Mouse (Mus musculus) neutrophil, adult 5-6 weeks (primary cell): ENCODE measurements at regions not wholly inside any gene's neighbourhood (a gene's known extent, or its start where the extent isn't known, plus 50 kb on each side); places are given as distances from the start of the nearest gene placed in this dataset.
A peak's percentile ranks its signal among the peaks of the same experiment; 100 is the strongest.

Source experiments
- ATAC-seq: fragments of 151-379, 151-347 bp; 2 replicates; pipeline ENCODE4 v1.8.0; 2017; ENCODE audit warnings: mild to moderate bottlenecking, moderate TSS enrichment; ENCODE audit not compliant: insufficient number of reproducible peaks, poor library complexity, low FRiP score, severe bottlenecking; ENCODE audit errors: extremely low read depth

DNA sequence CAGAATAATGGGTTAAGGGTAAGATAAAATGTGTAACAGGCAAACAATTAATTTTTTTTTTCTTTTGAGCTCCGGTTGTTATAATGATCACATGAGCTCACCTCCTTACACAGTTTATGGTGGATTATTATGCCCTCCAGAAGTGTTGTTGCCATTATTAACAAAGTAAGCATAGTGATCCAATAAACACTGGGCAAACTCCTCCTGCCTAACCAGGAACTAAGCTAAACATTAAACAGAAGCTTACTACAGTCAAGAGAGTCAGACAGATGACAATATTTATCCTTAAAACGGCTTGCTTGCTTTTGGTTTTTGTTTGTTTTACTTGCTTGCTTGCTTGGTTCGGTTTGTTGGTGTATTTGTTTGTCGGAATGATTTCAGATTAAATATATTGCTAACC is 153.3 kb upstream of the Tmc1 start:
- ATAC-seq, result no peak

DNA sequence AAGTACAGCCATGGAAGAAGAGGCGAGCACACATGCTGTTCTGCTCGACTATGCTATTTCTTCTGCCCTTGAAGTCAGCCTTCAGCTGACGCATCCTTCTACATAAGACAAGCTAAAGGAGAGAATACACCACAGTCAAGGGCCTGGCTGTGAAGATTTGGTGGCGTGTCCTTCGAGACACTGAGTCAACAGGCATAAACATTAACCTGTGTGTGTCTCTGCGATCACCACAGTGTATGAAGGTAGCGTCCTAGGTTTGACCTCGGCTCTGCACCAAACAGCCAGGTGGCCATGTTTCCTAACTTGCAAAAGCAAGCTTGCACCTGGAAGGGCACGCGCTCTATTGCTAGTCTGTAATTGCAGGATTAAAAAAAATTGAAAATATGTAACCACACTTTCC is 152.8 kb upstream of the Tmc1 start:
- ATAC-seq, result no peak

DNA sequence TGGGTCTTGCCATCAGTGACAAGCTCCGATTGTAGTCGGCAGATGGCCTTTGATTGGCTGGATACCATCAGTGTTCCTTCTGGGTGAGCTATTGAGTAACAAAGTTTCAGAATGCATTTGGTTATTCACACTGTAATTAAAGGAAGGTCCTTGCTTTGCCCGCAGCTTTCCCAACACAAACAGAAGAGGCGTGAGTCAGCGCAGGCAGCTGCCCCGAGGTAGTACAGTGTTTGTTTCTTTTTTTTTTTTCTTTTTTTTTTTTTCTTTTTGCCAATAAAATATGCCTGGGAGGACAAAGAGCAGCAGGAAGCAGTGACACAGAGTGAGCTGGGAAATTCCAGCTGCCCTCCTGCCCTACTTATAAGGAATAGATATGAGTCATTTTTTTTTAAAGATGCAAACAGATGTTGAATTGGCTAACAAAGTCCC is 152.3 kb upstream of the Tmc1 start:
- ATAC-seq, result no peak

DNA sequence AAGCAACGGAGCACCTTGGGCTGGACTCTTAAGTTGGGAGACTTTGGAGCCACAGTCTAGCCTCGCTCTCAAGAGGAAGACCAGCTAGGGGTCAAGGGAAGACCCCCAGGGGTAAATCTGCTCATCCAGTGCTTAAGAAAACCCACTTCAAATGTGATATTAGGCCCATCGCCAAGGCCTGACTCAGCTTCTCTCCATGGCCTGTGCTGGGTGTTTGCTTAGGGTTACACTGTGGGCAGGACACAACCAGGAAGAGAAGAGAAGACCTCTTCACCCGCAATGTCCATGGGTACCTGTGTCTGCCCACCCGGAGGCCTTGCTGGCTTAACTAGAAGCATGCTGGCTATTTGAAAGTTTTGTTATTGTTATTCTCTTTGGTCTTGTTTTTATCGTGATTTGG is 151.0 kb upstream of the Tmc1 start:
- no peak for ATAC-seq

DNA sequence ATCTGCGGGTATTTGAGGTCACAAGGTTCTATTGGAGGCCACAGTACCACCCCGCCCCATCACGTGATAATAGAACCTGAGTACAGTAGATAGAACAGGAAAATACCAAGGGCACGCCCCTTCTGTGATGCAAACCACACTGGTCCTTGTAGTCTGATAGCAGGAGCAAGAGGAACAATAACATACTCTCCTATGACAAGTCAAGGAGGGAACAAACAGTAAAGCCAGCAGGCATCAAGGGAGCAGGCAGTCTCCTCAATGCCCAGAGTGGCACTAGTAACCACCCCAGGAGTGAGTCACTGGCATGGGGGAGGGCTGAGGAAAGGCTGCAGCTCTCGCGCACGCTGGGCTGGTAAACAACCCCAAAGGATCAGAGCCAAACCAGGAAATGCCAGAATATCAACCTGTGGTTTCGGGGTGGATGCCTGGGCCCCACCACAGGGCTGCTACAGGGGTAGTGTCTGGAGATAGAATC is 150.5 kb upstream of the Tmc1 start:
- peak; percentile 76 for ATAC-seq

DNA sequence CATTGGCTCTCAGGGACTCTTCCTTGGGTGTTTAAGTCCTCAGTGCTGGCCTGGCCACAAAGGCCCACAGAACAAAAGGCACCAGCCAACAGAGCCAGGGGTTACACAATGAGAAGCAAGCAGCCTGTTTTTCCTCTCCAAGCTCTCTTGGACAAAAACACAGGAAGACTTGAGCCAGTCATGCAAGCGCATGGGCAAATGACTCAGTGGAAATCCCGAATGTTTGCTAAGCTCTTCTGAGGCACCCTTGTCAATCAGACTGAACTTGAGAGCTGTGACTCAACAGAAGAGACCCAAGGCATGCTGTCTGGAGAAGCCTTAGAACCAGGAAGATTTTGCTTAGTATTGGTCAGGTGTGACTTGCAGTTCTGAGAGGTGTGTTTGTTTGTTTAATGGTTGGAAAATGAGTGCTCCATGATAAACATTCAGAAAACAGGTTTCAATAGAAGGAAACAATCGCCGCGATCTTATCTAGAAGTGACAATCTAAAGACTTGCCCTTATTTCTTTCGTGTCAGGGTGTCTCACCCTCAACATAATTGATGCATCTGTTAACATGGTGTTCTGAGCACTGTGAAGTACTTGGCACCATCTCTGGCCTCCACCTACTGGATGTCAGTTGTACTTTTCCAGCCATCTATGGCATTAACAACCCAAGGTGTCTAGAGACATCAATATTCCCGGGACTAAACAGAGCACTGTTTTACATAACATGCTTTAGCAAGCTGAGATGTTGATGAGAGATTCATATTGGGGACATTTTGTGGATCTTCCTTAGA is 124.0 kb upstream of the Tmc1 start:
- no peak for ATAC-seq

DNA sequence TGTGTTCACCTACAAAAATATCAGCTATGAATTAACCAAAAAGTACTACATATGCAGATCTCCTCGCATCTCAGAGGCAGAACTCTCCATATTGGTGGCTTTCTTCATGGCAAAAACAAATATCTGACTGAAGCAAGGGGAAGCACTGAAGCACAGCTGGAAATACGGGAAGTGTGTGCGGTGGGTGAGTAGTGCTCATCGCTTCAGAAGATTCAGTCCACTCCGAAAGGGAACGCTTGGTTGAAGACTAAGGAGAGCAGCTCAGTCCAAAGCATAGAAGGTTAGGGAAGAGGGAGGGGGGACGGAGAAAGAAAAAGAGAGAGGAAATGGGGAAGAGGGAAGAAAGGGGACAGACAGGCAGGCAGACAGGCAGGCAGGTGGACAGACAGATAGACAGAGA is 114.4 kb upstream of the Tmc1 start:
- no peak for ATAC-seq

DNA sequence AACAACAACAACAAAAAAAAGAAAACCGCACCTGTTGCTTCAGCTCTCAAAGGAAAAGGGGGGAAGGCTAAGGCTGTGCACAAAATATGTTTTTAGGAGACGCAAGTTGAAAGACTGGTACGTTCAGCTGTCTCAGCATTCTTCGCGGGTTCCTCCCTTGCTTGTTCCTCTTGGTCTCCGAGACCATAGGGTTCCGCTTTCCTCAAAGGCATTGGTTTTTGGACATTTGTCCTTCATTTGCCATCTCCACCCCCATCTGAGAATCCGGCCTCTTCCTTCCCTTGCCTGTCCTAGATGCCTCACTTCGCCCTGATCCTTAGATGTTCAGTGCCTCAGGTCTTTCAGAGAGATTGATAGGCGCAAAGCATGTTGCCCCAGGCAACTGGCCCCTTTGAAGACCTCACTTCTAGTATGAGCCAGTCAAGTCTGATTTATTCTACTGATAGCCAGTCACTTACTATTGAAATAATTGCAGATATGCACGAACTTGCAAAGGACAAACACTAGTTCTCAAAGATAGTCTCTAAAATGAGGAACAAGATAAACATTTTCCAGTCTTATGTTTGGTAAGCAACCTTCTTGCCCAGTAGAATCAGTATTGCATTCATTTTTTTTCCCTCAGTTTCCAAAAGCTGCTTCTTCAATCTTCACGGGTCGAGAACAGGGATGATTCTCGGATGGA is 112.6 kb upstream of the Tmc1 start:
- ATAC-seq, result no peak

DNA sequence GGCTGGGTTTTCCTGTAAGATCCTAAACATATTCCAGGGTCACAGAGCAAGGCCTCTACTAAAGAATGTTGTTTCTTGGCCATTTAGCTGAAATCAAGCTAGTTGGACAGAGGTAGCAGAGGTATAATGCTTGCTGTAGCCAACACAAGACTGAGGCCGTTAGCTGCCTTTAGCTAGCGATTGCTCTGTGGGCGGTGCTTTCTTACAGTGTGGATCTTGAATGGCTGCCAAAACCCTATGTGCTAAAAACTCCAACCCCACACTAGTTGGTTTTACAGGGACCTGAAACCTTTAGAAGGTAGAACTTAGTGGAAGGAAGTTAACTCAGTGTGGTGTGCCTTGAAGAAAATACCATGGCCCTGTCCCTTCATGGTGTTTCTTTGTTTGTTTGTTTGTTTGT is 110.9 kb upstream of the Tmc1 start:
- no peak for ATAC-seq

DNA sequence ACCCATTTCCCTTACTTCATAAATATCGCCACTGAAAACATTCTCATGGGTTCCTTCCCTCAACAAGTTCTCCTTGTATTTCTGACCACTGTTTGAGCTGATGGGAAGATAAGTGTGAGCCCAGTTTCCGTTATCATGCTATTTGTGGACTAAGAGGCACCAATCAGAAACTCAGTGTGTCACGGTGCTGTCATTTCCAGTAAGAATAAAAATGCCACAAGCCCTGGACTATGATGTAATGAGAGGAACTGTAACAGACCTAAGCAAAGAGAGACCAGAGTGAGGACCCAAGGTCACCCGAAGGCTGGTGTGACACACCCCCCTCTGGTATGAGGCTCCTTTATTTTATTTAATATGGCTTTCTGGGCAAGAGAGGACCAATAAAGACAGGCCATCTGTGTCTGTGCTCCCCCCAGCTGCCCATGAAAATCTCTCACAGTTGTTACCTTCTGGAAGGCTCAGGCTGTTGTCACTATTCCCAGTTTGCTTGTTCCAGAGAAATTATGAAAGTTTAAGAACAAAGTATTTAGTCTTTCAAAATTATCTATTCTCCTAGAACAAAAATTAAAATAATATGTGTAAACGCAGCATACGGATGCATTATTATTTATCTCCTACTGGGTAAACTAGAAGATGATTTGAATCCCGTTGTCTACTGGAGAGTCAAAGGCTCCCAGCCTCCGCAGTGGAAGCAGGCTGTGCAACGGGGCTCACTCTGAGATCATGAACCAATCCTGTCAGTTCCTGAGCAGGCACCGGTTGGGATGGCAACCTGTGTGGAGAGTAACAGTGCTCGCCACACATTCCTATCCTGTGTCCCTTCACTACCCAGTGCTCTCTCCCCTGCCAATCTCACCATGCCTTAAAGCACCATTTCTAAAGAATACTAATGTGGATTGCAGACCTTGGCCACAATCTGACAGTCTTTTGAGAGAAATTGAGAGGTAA is 99.9 kb upstream of the Tmc1 start:
- ATAC-seq, result no peak

DNA sequence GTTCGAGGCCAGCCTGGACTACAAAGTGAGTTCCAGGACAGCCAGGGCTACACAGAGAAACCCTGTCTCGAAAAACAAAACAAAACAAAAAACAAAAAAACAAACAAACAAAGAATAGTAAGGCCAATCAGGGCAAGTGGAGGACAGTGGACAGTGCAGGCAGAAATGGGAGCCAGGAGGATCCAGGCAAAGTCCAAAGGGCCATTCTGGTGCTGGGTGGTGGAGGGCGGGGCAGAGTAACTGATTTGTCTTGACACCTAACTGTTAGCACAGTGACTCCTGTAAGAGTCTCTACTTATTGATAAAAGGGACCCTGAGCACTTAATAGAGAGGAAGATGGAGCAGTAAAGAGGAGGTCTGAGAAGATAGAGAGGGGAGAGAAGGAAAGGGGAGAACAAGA is 98.8 kb upstream of the Tmc1 start:
- ATAC-seq, result no peak

DNA sequence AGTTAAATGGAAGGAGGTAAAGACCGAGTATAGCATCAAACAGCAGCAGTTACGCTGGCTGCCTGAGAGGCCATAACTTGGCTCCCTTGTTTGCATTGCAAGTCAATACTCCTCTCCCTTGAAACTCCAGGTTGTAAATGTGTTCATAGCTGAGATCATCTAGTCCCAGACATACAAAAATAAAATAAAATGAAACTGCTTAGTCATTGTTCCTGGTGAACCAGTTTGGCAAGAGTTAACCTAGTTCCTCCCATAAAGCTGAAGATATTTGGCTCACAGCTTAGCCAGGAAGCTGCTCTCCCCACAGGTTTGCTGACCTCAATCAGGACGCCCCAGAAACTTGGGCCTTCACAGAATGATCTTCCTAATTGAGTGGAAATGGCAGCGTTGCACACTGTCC is 97.9 kb upstream of the Tmc1 start:
- no peak for ATAC-seq

DNA sequence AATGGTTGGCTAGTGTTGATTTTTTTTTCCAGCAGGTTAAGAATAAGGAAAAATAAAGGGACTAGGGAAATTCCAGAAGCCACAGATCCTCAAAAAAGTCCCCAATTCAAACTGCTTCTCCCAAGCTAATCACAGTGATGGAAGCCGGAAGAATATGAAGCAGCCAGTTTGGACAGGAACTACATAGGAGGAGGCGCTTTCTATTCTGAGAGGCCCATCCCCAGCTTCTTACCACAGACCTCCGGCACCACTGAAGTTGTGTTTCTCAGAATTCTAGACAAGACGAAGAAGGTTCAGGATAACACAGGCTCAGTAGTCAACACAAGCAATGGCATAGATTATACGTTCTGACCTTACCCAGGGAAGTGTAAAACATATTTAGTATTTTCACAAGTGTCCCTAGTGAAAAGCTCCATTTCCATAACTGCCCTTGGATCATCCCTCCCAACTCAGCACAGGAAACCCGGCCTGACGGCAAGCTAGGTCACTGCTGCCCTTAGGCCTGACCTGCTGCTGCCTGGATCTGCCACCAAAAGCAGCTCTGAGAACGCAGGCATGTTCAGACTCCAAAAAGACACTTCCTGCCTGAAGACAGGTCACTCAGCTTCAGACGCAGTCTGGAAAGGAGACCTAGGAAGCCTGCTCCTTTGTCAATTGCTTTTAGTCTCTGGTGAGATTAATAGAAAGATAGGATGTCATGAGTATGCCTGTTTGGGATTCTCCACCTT is 97.2 kb upstream of the Tmc1 start:
- no peak for ATAC-seq

DNA sequence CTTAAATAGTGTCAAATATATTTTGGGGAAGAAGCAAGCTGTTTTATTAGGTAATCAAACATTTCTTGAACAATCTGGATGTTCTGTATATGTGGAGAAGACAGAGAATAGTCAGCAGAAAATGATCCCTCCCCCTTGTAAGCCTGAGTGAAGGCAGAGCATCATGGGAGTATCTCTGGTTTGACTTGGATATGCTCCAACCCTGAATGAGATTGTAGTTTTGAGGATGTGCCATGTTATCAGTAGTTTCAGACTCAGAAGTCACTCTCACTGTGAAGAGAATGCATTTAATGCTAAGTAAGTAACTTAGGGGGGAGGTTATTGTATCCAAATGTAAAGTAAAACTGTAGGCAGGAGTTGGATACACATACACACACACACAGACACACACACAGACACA is 95.3 kb upstream of the Tmc1 start:
- ATAC-seq, result no peak

DNA sequence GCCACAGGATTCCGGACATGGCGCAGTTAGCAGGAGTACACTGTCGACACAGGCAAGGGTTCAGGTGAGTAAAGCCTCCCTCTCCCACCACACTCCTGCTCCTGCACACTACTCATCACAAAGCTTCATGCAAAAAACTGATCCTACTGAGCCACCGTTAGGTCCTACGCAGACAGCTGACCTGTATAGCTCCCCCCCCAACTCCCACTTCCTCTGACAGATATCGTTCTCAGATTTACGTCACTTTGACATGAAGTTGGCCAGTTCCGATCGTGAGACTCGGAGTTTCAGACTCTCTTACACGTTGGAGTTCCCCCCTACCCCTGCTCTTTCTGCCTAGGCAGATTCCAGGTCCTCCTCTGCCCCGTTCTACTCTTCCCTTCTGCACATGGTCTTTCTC is 91.6 kb upstream of the Tmc1 start:
- 0 out of 2 replicates have a peak, but pooled peaks have one; percentile 19 for ATAC-seq

DNA sequence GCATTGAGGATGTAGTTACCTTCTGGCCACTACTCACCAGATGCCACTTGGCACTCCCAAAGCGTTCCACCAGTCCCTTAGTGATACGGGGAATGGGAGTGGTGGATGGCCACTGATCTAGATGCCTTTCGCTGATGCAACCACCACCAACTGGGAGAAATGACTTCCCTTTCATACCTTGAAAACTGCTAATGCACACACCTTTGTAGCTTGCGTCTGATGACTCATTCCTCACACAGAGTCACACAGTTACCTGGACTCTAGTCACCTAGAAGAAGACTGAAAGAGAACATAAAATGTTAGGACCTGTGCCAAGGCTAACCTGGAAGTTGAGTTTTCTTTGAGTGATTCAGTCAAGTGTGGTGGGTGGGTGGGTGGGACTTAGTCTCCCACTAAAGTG is 90.0 kb upstream of the Tmc1 start:
- no peak for ATAC-seq

DNA sequence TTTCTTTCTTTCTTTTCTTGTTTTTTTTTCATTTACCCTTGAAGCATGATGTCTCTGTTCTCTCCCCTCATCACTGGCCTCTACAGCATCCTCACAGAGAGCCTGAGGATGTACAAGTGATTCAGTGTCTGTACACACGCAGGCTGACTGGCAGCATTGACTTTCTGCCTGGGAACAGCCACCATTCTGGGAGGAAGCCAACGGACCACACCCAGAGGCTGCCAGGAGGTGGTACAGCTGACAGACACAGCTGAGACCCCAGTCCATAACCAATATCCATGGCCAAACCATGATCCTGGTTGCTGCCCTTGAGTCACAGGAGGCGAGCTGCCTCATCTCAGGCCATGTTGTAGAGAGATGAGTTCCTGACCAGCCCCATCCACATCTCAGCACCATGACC is 88.5 kb upstream of the Tmc1 start:
- ATAC-seq, result no peak

DNA sequence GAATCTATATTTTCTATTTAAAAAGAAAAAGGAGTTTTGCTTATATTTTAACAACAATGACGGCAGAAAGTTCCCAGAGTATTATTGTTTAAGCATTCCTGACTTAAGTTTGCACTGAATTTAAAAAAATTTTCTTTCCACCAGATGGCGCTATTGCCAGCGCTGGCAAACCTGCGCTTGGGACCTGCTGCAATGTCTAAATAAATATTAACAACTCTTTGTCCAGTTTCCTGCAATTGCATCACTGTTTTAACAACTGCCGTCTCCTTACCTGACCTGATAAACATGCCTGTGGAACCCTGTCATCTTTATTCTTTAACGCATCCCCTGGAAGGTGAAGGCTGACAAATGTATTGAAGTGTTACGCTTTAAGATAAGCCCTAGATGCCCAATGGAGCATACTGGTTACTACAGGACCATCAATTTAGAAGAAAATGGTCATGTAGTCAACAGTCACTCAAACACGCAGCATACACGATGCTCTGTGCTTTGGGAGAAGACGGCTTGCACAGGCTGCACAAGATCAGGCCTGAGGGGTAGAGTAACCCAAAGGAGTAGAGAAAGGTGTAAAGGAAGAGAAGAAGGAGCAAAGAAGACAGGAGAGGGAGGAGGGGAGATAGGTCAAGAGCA is 83.6 kb upstream of the Tmc1 start:
- peak; percentile 55; the same call in 1 of the 2 replicates for ATAC-seq
